Mouse (Mus musculus): ENCODE measurements at regions not wholly inside any gene's neighbourhood (a gene's known extent, or its start where the extent isn't known, plus 50 kb on each side); places are given as distances from the start of the nearest gene placed in this dataset.

GRCm38 (mm10) chr6:111917868-111918597 lies 355.5 kb upstream of the Lmcd1 start:
- no peak for ATAC-seq
- WGBS: 85% methylated on average over 3 of the region's 3 CpGs

DNA sequence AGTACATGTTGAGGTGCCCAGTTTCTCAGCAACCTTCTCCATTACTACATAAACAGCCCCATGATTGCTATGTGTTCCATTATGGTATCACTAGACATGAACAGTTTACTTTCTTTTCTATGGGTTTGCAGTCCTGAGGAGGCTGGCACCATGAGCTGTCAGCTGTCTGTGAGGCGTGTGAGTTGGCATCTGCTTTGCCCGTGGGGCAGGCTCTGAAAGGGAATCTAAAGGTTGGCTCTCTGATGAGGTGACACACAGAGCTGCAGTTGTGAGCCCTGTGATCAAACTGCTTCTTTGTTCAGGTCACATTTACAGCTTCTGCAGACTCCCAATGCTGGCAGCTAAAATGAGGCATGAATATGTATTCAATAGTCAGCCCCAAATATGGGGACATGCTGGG lies 341.0 kb upstream of the Lmcd1 start:
- H3K4me3 ChIP-seq (ENCODE audit: low read depth, low read length): no peak overlapping the region
- H3K4me1 ChIP-seq (ENCODE audit: control insufficient read depth, insufficient read depth, low read length): no peaks in the 10 kb centered on the region
- H3K4me2 ChIP-seq (ENCODE audit: low read length): no peak overlapping the region
- H3K27me3 ChIP-seq (replicated peaks; ENCODE audit: control insufficient read depth, insufficient read depth, low read length): no peaks in the 10 kb centered on the region
- no peak for DNase-seq (ENCODE audit: low spot score)
- WGBS: 65% methylated on average over 2 of the region's 2 CpGs
- no peak overlapping the region for H3K9ac ChIP-seq (ENCODE audit: low read length)
- no peak for ATAC-seq
- no peak overlapping the region for H3K27ac ChIP-seq (ENCODE audit: low read depth, low read length)
- no peaks in the 10 kb centered on the region for H3K9me3 ChIP-seq (replicated peaks; ENCODE audit: control insufficient read depth, low read length)
- H3K36me3 ChIP-seq (ENCODE audit: control insufficient read depth, insufficient read depth, low read length): no peaks in the 10 kb centered on the region

More at GRCm38 (mm10) chr6:111917868-111918597, 355.5 kb upstream of the Lmcd1 start:
- no peak overlapping the region for H3K4me3 ChIP-seq (ENCODE audit: low read depth, low read length)
- H3K9ac ChIP-seq (ENCODE audit: low read length): no peak overlapping the region
- no peaks in the 10 kb centered on the region for H3K4me1 ChIP-seq (ENCODE audit: control insufficient read depth, insufficient read depth, low read length)
- H3K4me2 ChIP-seq (ENCODE audit: low read length): no peak overlapping the region
- no peaks in the 10 kb centered on the region for H3K27me3 ChIP-seq (replicated peaks; ENCODE audit: control insufficient read depth, insufficient read depth, low read length)
- H3K27ac ChIP-seq (ENCODE audit: low read depth, low read length): no peak overlapping the region
- H3K36me3 ChIP-seq (ENCODE audit: control insufficient read depth, insufficient read depth, low read length): no peaks in the 10 kb centered on the region
- no peaks in the 10 kb centered on the region for H3K9me3 ChIP-seq (replicated peaks; ENCODE audit: control insufficient read depth, low read length)
- no peak for DNase-seq (ENCODE audit: low spot score)

- Histone ChIP-seq H3K4me1 (ENCODE audit: control insufficient read depth, insufficient read depth, low read length) (no peaks in the 10 kb centered on the region), H3K4me3 (ENCODE audit: low read depth, low read length) (no peak overlapping the region), H3K27ac (ENCODE audit: low read depth, low read length) (no peak overlapping the region), H3K36me3 (ENCODE audit: control insufficient read depth, insufficient read depth, low read length) (no peaks in the 10 kb centered on the region), H3K9ac (ENCODE audit: low read length) (no peak overlapping the region), H3K27me3 (replicated peaks; ENCODE audit: control insufficient read depth, insufficient read depth, low read length) (no peaks in the 10 kb centered on the region), H3K4me2 (ENCODE audit: low read length) (no peak overlapping the region), H3K9me3 (replicated peaks; ENCODE audit: control insufficient read depth, low read length) (no peaks in the 10 kb centered on the region)
- DNase-seq (ENCODE audit: low spot score) (peak; percentile 1), ATAC-seq (no peak)
- WGBS: 47% methylated on average over 1 of the region's 1 CpGs
These were observed 319.2 kb upstream of the Lmcd1 start for GRCm38 (mm10) chr6:111954401-111954800.

GRCm38 (mm10) chr6:111965766-111966165 lies 307.8 kb upstream of the Lmcd1 start:
- Histone ChIP-seq H3K27me3 (replicated peaks; ENCODE audit: control insufficient read depth, insufficient read depth, low read length) (no peaks in the 10 kb centered on the region), H3K4me2 (ENCODE audit: low read length) (no peak overlapping the region), H3K4me1 (ENCODE audit: control insufficient read depth, insufficient read depth, low read length) (no peaks in the 10 kb centered on the region), H3K36me3 (ENCODE audit: control insufficient read depth, insufficient read depth, low read length) (no peaks in the 10 kb centered on the region), H3K9ac (ENCODE audit: low read length) (no peak overlapping the region), H3K4me3 (ENCODE audit: low read depth, low read length) (no peak overlapping the region), H3K9me3 (replicated peaks; ENCODE audit: control insufficient read depth, low read length) (no peaks in the 10 kb centered on the region), H3K27ac (ENCODE audit: low read depth, low read length) (no peak overlapping the region)
- DNase-seq (ENCODE audit: low spot score) (no peak), ATAC-seq (no peak)
- WGBS: 85% methylated on average over 3 of the region's 3 CpGs

- Histone ChIP-seq H3K4me3 (ENCODE audit: low read depth, low read length) (no peak overlapping the region), H3K36me3 (ENCODE audit: control insufficient read depth, insufficient read depth, low read length) (no peaks in the 10 kb centered on the region), H3K4me1 (ENCODE audit: control insufficient read depth, insufficient read depth, low read length) (no peaks in the 10 kb centered on the region), H3K27me3 (replicated peaks; ENCODE audit: control insufficient read depth, insufficient read depth, low read length) (no peaks in the 10 kb centered on the region), H3K9ac (ENCODE audit: low read length) (no peak overlapping the region), H3K4me2 (ENCODE audit: low read length) (no peak overlapping the region), H3K9me3 (replicated peaks; ENCODE audit: control insufficient read depth, low read length) (no peaks in the 10 kb centered on the region), H3K27ac (ENCODE audit: low read depth, low read length) (no peak overlapping the region)
- peak; percentile 26 for DNase-seq (ENCODE audit: low spot score)
- ATAC-seq: no peak
- 67% methylated on average over 1 of the region's 1 CpGs for WGBS
These were observed 288.1 kb upstream of the Lmcd1 start for GRCm38 (mm10) chr6:111985452-111985851.

- 42% methylated on average over 3 of the region's 3 CpGs for WGBS
- peak; percentile 52 for ATAC-seq
- H3K9me3 ChIP-seq (replicated peaks; ENCODE audit: control insufficient read depth, low read length): no peaks in the 10 kb centered on the region
These were observed 277.7 kb upstream of the Lmcd1 start for GRCm38 (mm10) chr6:111995823-111996222.

DNA sequence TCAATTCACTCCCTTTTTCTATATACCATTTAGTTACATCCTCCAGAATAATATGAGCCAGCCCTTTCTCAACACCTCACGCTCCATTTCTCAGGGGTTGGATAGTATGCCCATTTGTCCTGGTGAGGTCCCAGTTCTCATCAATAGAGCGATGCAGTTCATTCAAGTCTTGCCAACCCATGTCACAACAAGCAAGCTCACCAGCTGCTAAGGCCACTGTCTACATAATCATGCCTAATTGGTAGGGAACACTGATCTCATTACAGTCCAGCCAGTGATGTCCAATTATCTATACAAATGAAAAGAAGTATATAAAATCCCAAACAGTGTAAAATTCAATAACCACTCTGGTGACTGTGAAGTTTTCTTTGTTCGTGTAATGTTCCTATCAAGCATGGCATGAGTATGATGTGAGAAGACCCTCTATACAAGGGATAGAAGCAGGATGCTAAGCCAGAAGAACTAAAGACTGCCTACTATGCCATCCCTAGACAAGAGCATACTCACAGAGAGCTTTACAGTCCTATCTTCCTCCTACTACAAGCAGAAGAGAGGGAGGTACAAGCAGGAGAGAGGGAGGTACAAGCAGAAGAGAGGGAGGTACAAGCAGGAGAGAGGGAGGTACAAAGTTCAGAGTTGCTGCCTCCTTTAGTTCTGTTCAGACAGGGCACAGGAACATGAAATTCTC lies 269.6 kb upstream of the Lmcd1 start:
- DNase-seq (ENCODE audit: low spot score) (peak; percentile 86), ATAC-seq (peak; percentile 95)
- H3K9ac ChIP-seq (ENCODE audit: low read length): no peak overlapping the region
- no peaks in the 10 kb centered on the region for H3K4me1 ChIP-seq (ENCODE audit: control insufficient read depth, insufficient read depth, low read length)
- no peak overlapping the region for H3K4me3 ChIP-seq (ENCODE audit: low read depth, low read length)
- H3K9me3 ChIP-seq (replicated peaks; ENCODE audit: control insufficient read depth, low read length): no peaks in the 10 kb centered on the region
- no peak overlapping the region for H3K4me2 ChIP-seq (ENCODE audit: low read length)
- H3K27me3 ChIP-seq (replicated peaks; ENCODE audit: control insufficient read depth, insufficient read depth, low read length): no peaks in the 10 kb centered on the region
- 20% methylated on average over 3 of the region's 3 CpGs for WGBS
- no peak overlapping the region for H3K27ac ChIP-seq (ENCODE audit: low read depth, low read length)
- no peaks in the 10 kb centered on the region for H3K36me3 ChIP-seq (ENCODE audit: control insufficient read depth, insufficient read depth, low read length)

More at GRCm38 (mm10) chr6:111995823-111996222, 277.7 kb upstream of the Lmcd1 start:
- Histone ChIP-seq H3K36me3 (ENCODE audit: control insufficient read depth, insufficient read depth, low read length) (no peaks in the 10 kb centered on the region), H3K27ac (ENCODE audit: low read depth, low read length) (no peak overlapping the region), H3K4me2 (ENCODE audit: low read length) (no peak overlapping the region), H3K27me3 (replicated peaks; ENCODE audit: control insufficient read depth, insufficient read depth, low read length) (no peaks in the 10 kb centered on the region), H3K9ac (ENCODE audit: low read length) (no peak overlapping the region), H3K4me1 (ENCODE audit: control insufficient read depth, insufficient read depth, low read length) (no peaks in the 10 kb centered on the region), H3K4me3 (ENCODE audit: low read depth, low read length) (no peak overlapping the region)
- peak; percentile 38 for DNase-seq (ENCODE audit: low spot score)

- no peaks in the 10 kb centered on the region for H3K27me3 ChIP-seq (replicated peaks; ENCODE audit: control insufficient read depth, insufficient read depth, low read length)
- ATAC-seq (0 out of 2 replicates have a peak, but pooled peaks have one; percentile 40), DNase-seq (ENCODE audit: low spot score) (peak; percentile 62)
- H3K27ac ChIP-seq (ENCODE audit: low read depth, low read length): no peak overlapping the region
- H3K36me3 ChIP-seq (ENCODE audit: control insufficient read depth, insufficient read depth, low read length): no peaks in the 10 kb centered on the region
- 43% methylated on average over 1 of the region's 1 CpGs for WGBS
- no peaks in the 10 kb centered on the region for H3K9me3 ChIP-seq (replicated peaks; ENCODE audit: control insufficient read depth, low read length)
- H3K4me1 ChIP-seq (ENCODE audit: control insufficient read depth, insufficient read depth, low read length): no peaks in the 10 kb centered on the region
- no peak overlapping the region for H3K4me3 ChIP-seq (ENCODE audit: low read depth, low read length)
- no peak overlapping the region for H3K4me2 ChIP-seq (ENCODE audit: low read length)
- H3K9ac ChIP-seq (ENCODE audit: low read length): no peak overlapping the region
These were observed 247.0 kb upstream of the Lmcd1 start for GRCm38 (mm10) chr6:112026261-112027205.

Data from forebrain, embryonic 14.5 days (tissue).